Mouse (Mus musculus) megakaryocyte, adult 5-6 weeks (primary cell): Measurements from ENCODE around the gene Pros1. TPM values are rescaled to one million over a fixed set of nuclear protein-coding genes. Genes with fewer than 3 reads are reported as not detected.

Experiments
- ATAC-seq: 2 replicates; pipeline ENCODE4 v1.8.0; 2016; ENCODE audit warnings: mild to moderate bottlenecking, inconsistent platforms; ENCODE audit not compliant: poor library complexity, severe bottlenecking
- total RNA-seq, 2 experiments: library from RNA; stranded (forward) in 1 of 2; stranded (reverse) in 1 of 2; fragments of 153-499, 151-499 nt in 1 of 2; fragments of 221-1000, 200-1000 nt in 1 of 2; gene quantifications; 2 replicates each; pipeline versions ENCODE4 v1.2.3 to v1.2.4; 2015 to 2017

The Pros1 gene
- total RNA-seq, 2 experiments from 2014 or later = 24.1 to 36.0 TPM

GRCm38 (mm10) chr16:62858018-62858417, 3.9 kb downstream of the Pros1 start:
- ATAC-seq = peak; percentile 38

DNA sequence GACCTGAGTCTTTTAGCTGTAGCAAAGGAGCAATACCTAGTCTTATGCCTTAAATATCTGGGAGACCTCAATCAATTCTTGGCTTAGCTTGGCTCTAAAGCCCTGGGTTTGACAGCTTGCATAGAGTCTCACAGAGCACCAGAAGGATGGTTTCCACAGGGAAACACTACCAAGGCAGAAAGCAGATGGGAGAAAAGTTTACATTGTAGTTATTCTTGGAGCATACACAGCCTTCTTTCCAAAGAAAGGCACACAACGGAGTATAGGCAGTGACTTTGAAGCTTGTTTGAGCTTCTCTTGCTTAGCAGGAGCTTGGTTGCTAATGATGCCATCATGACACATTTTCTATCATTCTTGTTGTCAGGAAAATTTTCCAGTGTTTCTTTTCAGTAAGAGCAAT, 6.0 kb downstream of the Pros1 start:
- no peak for ATAC-seq

DNA sequence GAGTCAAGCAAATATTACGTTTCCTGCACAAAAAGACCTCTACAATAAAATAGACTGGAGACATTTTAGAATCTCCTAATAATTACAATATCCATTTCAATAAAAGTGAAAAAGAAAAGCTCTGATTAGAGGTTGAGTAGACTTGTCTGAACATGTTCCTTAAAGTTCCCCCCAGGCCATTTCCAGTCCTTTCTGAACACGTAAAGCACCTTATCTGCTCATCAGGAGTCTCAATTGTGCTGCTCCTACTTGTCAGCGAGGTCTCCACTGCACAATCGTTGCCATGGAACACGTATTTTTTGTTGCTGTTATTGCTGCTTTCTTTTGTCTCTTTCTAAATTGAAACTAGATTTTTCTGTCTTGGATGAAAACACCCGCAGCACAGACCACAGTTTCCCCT, 7.3 kb downstream of the Pros1 start:
- no peak for ATAC-seq

DNA sequence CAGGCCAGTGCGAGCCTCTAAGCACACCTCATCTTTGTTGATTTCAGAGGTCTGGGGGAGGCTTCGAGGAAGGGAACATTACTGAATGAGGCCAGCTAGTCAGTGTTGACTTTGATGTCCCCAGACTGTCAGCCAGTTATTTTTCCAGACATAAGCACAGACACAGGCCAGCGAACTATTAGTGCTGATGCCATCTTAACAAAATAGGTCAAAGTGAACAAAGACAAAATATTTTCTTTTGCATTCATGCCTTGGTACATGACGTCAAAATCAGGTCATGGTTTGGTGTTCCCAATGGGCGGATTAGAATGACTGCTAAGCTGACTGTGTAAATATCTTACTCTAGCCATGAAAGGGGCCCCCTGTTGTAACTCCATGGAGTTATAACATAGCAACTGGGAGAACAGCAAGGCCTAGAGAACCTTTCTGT, 18.6 kb downstream of the Pros1 start:
- no peak for ATAC-seq

DNA sequence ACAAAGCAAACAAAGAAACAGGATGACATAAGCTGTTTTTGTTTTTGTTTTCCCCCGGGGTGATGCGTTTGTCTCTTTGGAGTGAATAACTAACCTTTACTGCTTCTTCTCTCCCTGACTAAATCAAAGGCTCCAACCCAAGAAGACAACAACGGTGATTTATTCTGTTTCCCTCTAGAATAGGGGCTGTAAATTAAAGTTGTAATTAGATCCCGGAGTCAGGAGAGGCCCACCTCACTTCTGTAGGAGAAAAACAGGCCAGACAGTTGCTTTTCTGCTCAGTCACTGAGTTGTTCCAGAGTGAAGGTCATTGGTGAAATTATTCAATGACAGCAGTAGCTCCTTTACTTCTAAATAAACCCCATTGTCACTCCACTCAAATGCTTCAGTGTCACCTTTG, 19.1 kb downstream of the Pros1 start:
- ATAC-seq = no peak

DNA sequence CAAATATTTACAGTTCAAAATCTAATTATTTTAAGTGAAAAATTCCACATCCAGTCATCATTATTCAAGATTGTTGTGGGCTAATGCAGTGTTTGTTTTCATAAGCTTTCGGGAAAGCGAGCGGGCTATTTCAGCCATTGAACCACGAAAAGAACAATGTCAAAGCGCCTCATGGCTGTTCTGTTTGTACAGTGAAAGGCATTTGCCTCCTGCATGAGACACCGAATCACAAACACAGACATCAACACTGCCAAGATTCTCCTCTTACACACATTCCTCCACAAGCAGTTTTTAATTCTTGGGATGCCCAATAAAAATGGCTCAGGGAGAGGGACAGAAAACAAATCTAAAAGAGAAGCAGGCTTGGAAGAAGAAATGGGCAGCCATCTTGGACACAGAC, 20.0 kb downstream of the Pros1 start:
- no peak for ATAC-seq

GRCm38 (mm10) chr16:62895824-62896223, 41.7 kb downstream of the Pros1 start:
- no peak for ATAC-seq

DNA sequence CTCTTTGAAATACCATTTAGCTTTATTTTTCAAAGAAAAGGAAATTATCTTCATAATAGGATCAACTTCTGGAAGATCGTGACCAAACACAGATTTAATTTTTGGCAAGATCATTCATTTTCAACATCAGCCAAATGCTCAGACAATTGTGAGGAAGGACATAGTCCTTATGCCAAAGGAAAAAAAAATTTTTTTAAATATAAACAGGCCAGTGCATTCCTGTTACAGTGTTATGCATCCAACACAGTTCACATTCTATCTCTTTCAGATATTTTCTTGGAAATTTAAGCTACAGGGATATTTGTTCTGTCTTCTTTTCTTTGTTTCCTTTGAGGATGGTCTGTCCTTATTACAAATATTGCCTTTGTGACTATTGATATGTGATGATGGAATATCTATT, 57.3 kb downstream of the Pros1 start:
- ATAC-seq = no peak

- ATAC-seq = no peak
Measured at GRCm38 (mm10) chr16:62912246-62912645, 58.1 kb downstream of the Pros1 start.

DNA sequence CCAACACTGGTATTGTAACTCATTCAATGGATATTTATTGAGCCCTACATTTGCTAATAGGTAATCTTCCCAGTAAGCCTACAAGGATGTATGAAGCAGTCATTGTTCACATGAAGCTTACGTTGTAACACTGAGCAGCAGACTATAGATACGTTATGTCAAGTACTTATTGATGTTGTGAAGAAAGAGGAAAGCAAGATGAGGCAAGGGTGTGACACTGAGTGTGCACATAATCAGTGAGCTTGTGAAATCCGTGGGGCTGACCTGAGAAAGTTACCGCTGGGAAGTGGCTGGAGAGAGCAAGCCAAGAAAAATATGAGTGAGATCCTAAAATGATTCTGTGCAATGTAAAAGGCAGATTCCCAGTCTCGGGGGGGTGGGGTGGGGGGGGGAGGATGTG, 61.4 kb downstream of the Pros1 start:
- peak; percentile 74 for ATAC-seq

DNA sequence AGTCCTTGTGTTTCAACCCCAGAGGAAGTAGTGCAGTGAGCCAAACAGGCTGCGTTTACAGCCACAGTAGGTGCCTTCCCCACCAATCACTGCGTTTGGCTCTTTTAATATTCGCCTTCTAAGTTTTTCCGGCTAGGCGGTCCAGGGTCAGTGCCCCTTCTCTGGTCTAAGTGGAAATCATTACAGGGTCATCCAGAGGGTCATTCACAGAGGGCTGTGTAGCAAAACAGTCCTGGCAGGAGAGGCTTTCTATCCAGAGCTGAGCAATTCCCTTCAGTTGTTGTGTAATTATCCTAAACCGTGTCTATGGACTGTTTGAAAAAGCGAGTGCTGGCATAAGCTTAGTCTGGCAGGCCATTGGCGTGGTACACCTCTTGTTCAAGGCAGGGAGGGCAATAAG, 68.1 kb downstream of the Pros1 start:
- ATAC-seq = no peak

DNA sequence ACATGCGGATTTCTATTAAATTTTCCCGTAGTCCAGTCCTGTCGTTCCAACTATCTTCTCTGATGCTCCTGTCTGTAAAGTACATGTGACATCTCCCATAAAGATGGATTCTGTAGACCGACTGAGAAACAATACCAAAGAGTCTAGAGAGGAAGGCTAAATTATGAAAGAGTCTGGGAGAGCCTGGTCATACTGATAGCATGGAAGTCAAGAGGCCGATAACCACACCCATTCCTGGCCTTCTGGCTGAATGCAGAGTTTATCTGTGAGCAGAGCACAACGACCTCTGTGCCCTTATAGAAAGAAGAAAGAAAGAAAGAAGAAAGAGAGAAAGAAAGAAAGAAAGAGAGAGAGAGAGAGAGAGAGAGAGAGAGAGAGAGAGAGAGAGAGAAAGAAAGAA, 77.2 kb downstream of the Pros1 start:
- ATAC-seq = no peak

GRCm38 (mm10) chr16:62936316-62936715, 82.2 kb downstream of the Pros1 start:
- ATAC-seq = no peak

DNA sequence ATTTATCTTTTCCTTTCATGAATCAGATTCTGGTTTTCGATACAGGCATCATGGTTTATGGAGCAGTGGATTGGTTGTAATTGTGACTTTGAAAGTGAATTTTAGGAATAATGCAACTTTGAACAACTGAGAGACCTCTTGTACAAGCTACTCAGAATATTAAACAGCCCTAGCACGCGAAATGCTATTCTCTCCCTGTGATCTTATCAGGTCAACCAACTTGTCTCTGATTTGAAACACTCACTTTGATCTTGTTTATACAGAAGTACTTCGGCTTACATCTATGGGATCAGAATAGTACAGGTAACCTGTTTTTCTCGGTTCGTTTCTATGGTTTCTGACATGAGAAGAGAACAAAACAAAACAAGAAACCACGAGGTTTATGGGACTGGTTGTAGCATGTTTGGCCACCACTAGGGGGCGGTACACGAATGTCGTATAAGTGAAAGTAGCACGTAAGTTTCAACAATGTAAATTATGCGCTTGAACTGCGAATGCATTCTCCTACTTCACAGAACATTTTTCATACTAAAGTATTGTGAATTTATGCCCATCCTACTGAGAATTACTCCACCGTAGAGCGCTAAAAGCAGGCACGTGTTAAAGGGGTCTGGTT, 86.4 kb downstream of the Pros1 start:
- ATAC-seq = peak; percentile 88

DNA sequence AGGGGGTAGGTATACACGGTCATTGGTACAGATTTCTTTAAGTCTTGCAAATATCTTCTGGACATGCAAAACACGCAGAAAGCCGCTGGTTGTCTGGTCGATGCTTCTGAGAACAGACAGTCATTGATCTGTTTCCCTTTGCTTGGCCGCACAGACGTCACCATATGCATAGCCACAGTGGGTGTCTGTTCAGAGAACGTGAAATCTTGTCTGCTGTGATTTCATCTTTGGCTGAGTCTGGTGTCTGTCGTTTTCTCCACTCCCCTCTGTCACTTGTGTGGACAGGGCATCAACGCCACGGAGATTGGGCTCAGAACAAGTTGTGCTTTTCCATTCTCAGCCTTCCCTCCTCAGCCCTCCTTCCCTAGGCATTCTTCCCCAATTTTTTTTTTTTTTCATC, 87.7 kb downstream of the Pros1 start:
- ATAC-seq = no peak

- ATAC-seq = no peak
Measured at GRCm38 (mm10) chr16:62942418-62943410, 88.6 kb downstream of the Pros1 start.

DNA sequence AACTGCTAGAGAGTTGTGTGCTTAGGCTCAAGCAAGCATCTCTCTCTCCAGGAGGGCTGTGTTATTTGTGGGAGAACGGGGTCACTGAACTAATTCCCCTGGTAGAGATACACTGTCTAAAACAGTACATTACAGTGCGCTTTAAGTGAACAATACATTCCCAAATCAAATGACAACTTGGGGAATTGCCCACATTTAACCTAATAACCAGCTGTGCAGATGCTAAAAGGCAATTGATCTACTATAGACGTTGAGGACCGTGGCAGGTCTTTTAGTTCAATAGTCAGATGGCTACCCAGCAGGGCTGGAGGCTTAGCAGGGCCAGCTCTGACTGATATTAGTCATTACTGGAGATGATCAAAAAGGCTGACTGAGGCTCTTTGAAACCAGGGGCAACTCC, 104.4 kb downstream of the Pros1 start:
- ATAC-seq = no peak

DNA sequence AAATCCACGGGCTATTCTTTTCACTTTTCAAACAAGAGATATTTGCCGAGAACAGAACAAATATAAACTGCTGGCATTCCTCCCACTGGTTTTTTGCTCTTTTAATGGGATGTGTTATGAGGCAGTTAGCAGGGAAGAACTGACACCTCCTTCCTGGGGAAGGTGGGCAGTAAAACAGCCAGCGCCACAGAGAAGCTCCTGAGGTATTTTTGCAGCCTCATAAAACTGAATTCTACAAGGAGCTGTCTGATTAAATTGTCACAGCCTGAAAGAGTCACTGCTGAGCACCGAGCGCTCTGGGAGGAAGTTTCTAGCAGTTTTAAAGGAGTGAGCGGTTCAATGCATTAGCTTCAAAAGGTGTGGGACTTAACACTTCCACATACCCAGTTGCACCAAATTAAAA, 110.3 kb downstream of the Pros1 start:
- ATAC-seq = no peak

DNA sequence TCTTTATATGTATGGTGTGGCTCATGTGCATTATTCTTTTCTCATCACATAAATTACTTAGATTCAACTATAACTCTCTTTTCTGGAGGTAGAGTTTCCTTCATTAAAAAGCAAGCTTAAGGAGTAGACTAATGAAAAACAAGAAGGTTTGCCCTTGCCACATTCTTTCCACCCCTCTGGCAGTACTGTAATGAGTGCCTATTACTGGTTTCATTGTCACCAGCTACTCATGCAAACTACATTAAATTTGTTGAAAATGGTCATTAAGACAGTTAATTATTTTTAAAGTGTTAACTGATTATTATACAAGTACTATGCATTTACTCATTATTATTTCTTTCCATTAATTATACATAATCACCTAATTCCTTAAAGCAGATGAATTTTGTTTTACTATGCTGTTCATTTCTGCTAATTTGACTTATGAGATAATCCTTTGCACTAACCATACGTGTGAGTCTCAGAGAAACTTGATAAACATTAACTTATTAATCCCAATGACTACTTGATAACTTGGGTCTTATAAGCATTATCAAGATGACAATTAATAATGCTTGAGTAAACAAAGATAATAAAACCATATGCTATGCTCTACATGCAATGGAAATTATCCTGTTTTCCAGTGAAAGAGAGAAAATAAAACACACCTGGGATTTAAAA, 117.7 kb downstream of the Pros1 start:
- ATAC-seq = no peak

GRCm38 (mm10) chr16:62974926-62975325, 120.8 kb downstream of the Pros1 start:
- ATAC-seq = no peak
